Mouse (Mus musculus) right cerebral cortex, postnatal 14 days (tissue): ENCODE results near the gene Cav2.

Experiments
- DNase-seq: peaks from one replicate; pipeline ENCODE4 v3.0.0; 2022

The Cav2 gene

DNA sequence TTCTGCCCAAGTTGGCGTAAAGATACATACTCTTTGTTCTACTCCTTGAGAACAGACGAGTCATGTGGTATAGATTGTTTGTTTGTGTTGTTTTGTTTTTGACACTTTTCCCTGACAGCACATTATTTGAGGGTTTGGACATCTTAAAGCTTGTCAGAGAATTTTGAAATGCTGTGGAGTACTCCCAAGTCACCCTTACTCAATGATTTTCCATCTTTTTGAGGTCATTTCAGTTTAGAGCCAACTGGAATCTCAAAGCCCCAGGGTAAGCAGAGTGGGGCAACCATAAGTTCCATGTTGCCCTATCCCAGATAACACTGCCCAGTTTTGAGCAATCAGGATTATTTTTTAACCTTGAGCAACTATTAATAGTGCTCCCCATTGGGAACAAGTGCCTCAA lies 33.3 kb downstream of the Cav2 start:
- DNase-seq: no peak

DNA sequence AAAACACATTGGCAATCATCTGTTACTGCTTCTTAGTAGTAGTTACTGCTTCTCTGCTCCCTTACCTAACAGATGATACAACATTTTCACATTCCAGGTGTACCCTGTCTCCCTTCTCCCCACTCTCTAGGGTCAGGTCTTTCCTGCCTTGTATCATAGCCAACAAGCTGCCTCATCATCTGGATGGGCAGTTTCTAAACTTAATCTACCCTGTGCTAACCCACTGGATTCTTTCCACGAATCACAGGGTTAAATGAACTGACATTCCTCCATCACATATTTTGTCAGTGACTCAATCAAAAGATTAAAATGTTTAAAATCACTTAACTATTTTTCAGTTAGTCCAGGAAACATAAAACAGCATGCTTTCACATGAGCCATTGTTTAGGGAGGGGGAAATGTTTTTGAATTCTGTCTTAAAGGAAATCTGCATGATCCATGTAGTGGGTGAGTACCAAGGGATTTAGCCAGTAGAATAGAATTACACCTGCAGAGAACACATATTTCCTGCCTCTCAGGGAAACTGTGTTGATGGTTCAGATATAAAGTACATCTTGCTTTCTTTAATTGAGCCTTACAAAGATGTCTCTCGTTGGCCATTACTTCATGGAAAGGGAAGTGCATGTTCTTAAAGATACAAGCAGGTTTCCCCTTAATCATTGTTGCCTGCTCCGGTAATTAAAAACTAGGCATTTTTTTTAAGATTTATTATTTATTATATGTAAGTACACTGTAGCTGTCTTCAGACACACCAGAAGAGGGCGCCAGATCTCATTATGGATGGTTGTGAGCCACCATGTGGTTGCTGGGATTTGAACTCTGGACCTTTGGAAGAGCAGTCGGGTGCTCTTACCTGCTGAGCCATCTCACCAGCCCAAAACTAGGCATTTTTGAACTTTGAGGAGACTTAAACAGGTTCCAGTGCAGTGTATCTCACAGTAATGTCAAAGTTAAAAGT lies 34.0 kb downstream of the Cav2 start:
- DNase-seq: no peak

DNA sequence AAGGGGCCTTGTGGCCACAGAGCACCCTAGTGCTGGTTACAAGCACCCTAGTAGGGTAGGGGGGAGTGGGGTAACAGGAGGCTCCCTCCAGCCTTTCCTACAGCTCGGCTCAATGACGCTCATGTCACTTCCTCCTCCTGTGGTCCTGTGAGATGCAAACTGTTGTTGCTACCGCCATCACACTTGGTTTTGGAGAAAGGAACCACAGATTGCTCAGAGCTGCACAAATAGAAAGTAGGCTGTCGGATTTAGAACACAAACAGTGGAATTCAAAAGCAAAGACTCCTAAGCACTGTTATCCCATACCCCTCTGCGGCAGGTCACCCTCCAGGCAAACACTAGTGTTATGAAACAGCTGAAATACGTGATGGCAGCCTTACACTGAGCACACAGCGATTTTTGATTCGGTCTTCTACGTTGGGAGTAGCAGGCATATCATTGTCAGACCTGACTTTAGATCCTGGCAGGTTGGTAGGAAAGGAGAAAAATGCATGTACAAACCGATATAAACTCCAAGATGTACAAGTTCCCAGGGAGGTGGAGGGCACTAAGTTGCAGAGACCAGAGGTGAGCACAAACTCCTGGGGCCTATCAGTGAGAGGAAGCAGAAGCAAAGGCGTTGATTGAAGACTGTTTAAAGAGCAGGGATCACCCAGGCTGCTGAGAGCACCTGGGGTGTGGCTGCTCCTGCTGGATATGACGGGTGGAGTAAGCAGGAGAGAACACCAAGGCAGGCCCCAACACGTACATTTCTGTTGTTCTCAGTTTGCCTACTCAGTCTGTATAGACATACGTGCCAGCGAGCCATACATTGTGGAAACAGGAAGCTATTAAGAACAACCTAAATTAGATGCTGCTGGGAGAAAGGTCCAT lies 35.5 kb downstream of the Cav2 start:
- DNase-seq: no peak

DNA sequence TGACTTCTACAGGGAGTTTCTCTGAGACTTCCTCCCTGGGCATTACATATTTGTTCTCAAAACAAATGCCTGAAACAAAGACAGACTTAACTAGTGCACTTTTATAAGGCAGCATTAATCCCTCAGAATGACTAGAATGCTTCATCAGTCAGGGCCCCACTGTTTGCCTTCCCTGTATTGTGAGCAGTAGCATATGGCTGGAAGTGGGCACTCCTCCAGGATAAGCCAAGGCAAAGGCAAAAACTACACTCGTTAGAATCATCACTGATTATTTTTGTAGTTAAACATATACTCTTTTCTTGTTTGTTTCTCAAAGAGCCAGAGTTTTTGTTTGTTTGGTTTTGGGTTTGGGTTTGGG lies 36.2 kb downstream of the Cav2 start:
- no peak for DNase-seq

DNA sequence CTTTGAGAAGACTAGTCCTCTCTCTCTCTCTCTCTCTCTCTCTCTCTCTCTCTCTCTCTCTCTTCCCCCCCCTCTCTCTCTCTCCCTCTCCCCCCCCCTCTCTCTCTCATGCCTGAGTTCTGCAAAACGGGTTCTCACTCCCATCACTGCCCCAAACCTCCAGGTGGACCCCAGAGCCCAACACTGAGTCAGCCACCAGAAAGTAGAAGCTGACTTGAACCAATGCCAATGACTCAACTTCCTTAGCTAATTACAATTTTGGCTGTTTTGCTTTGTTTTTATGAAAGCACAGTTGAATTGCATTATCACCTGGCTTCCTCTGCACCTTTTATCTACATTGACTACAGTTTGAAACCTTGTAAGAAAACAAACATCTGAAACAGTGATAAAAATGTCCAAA lies 37.0 kb downstream of the Cav2 start:
- DNase-seq: no peak

DNA sequence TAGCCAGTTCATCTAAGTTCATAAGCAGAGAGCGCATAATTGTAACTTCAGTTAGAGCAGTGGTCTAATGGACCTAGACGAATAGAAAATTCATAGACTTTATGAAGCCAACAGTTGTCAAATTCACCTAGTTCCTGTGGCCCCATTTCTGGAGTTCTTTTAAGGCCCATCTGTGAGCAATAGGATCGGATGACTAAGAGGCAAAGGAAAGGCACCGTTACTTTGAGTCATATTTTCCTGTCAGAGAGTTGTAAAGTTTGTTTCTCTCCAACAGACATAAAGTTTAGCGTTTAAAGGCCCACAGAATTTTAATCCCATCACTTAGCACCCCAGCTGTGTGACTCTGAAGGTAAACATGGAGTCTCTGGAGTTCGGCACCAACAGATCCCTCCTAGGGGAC lies 41.0 kb downstream of the Cav2 start:
- no peak for DNase-seq

DNA sequence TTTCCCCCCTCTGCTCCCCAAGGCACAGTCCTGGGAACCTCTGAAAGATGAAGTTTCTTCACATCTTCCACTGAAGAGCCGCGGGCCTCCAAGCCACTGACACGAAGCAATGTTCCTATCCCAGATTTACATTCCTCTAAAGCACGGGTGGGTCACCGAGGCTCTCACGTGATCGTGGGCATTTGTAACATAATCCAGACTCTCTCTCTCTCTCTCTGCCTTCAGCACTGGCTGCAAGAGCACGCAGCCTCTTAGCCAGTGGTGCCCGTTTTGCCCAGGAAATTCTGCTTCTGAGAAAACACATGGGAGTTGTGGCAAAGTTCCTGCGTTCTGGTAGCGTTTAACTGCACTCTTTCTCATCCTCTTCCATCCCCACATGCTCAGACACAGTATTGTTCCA lies 46.2 kb downstream of the Cav2 start:
- DNase-seq: no peak

DNA sequence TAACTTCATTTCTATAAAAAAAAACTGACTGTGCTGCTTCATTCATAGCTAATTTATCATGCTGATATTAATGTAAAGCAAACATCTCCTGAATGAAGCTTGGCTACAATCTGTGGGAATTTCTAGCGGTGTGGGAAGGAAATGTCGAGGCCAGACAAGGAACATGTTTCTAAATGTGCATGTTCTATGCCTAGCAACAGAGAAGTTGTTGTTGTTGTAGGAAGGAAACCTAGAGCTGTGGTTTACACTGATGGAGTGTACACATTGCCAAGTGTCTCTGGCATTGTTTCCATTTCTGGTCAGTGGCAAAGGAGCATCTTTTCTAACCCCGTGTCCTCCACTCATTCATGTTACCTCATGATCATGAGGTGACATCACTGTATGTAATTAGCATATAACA lies 48.8 kb downstream of the Cav2 start:
- no peak for DNase-seq

DNA sequence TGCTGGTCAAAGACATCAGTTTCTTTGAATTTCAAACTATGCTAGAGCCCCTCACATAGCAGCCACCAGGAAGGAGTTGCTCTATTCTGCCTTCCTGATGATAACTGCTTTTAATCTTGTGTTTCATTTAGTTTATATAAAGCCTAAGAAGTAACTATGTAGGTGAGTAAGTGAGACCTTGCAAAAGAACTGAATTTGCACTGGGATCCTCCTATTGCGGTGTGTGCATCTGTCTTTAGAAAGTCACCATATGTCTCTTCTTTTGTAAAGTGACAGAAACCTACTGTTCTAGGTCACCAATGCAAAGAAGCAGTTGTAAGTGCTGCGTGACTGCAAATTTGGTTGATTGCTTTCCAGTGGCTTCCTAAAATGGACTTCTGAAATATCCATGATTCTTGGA lies 56.7 kb downstream of the Cav2 start:
- no peak for DNase-seq
